Mouse (Mus musculus) ZHBTc4 (cell line): ENCODE results near the gene Mst1r.

ENCODE experiments used
- DNase-seq: peaks from one replicate; pipeline ENCODE4 v3.0.0-alpha.2; 2011; ENCODE audit warnings: low read depth, low spot score

The Mst1r gene

DNA sequence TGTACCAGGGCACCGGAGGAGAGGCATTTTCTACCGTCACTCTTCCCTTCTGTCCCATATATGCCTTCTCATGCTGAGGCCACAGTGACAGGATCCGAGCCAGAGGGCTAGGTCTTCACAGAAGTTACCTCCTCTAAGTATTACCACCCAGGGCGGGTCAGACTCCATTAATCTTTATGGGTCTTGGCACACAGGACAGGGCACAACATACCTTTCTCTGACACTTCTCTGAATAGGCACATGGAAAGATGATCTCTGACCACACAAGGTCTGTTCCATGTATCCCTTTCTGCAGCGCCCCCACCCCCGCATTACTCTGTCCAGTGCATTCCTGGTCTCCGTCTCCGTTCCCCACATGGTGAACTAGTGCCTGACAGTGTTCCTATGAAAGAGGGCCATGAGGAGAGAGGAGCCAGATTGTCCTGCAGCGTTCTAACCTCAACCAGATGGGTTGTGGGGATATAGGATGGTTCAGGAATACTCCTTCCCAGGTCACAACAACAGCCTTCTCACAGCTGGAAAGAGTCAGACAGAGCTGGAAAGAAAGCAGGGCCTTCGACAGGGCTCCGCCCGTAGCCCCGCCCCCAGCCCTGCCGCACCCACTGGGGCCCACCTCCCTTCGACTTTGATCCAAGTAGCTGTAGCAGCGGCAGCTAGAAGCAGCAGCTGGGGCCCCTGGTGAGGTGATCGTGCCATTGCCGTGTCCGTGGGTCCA is at the start of gene Mst1r:
TSS of gene Mst1r (plus strand) at position 622 of the 715 bp plus-strand sequence.
- peak; percentile 91 for DNase-seq

DNA sequence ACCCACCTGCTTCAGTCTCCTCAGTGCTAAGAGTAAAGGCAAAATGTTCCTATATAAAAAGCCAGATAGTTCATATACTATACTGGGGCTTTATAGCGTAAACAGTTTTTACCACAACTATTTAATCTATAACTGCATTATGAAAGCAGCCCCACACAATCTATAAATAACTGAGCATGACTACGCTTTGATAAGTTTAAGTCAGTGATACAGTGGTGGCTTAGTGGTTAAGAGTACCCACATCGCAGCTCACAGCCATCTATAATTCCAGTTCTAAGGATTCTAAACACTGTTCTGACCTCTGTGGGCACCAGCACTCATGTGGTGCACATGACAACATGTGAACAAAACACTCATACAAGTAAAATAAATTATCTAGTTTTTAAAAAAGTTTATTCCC is 48.3 kb upstream of the Mst1r start:
- no peak for DNase-seq

DNA sequence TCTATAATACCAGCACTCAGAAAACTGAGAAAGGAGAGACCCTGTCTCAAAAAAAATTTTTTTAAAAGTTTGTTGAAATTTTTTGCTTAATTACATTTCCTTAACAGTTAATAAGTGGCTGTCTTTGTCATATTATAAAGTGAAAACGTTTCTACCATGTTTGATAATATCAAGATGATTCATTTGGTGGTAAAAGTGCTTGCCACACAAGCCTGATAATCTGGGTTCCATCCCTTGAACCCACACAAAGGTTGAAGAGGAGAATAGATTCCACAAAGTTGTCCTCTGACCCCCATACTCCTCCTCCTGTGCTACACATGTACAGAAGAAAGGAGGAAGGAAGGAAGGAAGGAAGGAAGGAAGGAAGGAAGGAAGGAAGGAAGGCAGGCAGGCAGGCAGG is 42.2 kb upstream of the Mst1r start:
- no peak for DNase-seq

DNA sequence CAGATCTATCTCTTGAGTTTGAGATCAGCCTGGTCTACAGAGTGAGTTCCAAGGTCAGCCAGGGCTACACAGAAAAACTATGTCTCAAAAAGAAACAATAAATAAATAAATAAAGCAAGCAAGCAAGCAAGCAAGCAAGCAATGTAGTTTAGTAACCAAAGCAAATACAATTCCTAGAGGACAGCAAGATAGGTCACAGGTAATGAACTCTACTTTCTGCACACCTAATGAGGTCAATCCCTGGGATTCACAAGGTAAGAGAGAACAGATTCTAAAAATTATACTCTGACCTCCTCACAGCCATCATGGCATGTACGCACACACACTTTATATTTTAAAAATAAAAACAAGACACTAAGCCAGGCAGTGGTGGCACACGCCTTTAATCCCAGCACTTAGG is 40.6 kb upstream of the Mst1r start:
- peak; percentile 26 for DNase-seq

DNA sequence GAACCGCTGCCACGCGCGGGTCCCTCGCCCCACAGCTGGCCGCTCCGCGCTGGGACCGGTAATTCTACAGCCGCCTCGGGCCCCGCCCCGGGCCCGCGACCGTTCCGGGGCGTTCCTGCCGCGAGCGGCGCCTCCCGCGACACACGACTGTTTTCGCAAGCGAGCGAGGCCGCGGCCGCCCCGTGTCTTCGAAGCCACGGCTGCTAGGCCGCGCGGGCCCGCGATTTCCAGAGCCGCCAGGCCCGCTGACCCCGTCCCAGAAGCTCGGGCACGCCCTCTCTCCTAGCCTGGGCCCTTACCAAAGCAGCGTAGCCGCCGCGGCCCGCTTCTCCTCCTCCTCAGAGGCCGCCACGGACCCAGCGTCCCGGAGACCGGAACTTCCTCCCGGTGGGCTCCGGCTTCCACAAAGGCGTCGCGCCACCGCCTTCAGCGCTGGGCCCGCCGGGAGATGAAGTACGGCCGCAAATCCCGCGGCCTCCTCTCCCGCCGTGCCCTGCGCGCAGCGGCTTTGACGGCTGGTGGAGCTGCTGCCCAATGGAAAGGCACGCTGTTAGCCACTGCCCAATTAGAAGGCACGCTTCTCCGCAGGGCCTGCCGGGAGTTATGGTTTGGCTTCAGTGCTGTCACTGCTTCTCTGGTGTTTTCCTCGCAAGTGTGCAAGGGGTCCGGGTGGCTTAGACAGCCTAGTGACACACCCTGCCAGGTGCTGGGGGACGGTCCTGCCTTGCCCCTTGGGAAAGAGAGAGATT is 34.1 kb upstream of the Mst1r start:
- DNase-seq = peak; percentile 97

DNA sequence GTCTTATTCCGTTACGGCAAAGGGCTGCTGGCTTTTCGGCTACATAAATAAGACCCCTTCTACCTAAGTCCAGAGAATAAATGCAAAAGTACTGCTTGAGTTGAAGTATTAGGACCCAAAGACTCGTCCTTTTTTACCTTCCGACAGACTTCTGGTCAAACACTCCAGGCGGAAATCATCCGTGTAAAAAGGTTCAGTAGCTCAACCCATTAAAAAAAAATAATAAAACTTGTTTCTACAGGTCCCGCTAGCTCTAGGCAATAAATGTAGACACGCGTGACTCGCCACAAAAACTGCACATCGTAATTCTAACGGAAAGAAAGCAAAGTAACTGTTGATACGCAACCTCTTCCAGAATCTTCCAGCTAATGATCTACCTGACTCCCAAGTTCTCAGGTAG is 33.5 kb upstream of the Mst1r start, which contains the start of gene Rbm6:
TSS of gene Rbm6 (minus strand) at position 101 of the 400 bp plus-strand sequence.
- no peak for DNase-seq

- no peak for DNase-seq
Measured at GRCm38 (mm10) chr9:107880411-107880810, 26.3 kb upstream of the Mst1r start.

GRCm38 (mm10) chr9:107887804-107888266 is 18.8 kb upstream of the Mst1r start, which contains the start of gene Mon1a:
TSS of gene Mon1a (plus strand) at chr9:107888151.
- DNase-seq = peak; percentile 93

GRCm38 (mm10) chr9:107888267-107888850 is 18.3 kb upstream of the Mst1r start:
- peak; percentile 73 for DNase-seq

DNA sequence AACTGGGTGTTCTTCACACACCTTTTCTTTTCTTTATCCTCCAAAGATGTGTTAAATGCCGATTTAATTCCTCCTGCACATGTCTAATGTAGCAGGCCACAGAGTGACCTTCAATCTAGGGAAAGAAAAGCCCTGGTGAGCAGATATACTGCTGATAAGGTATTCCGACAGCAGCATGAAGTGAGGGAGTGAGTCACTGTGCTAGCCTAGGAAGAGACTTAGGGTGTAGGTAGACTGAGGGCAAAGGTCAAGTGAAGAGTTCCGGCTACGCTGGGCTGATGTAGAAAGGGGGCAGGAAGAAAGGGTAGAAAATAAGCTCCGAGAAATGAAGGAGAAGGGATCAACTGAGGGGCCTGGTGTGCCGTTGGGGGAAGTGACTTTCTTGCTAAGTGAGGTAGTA is 16.4 kb upstream of the Mst1r start:
- no peak for DNase-seq

- DNase-seq = peak; percentile 70
Measured at GRCm38 (mm10) chr9:107891023-107891422, 15.7 kb upstream of the Mst1r start.

- no peak for DNase-seq
Measured at GRCm38 (mm10) chr9:107898563-107898962, 8.1 kb upstream of the Mst1r start.

DNA sequence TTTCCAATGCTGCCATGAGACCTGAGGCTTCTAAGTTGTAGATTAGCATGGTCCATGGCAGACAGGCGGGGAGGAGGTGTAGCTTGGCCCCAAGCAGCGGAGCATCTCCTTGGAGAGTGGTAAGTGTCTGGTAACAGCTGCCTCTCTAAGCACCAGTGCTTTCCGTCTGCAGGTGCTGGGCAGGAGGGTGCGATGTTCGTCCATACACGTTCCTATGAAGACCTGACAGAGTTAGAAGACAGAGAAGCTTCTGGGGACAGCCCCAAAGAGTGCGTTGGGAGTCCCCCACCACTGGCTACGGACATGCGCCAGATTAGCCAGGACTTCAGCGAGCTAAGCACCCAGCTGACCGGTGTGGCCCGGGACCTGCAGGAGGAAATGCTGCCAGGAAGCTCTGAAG is 6.8 kb upstream of the Mst1r start:
- no peak for DNase-seq

GRCm38 (mm10) chr9:107900840-107901626 is 5.6 kb upstream of the Mst1r start:
- DNase-seq = peak; percentile 97

GRCm38 (mm10) chr9:107901627-107901914 is 5.1 kb upstream of the Mst1r start:
- DNase-seq = no peak

DNA sequence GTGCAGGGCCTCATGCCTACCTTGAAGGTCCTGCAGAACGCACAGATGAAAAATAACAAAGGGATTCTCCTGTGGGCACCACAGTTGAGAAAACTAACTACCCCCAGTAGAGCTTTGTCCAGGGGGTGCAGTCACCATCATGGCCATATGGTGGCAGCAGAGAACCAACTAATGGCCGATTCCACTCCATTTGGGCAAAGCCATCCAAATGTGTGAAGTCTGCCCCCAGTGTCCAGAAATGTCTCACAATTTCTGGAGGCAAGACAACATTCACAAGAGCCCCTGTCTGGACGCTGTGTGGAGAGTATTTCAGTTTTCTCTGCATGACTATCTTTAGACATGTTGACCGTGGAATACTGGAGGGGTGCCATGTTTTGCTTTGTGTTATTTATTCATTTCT is 1.9 kb upstream of the Mst1r start:
- DNase-seq = peak; percentile 92

- no peak for DNase-seq
Measured at GRCm38 (mm10) chr9:107906967-107907800, 511 bp downstream of the Mst1r start.

GRCm38 (mm10) chr9:107907801-107908120 is 1.1 kb downstream of the Mst1r start:
- no peak for DNase-seq

DNA sequence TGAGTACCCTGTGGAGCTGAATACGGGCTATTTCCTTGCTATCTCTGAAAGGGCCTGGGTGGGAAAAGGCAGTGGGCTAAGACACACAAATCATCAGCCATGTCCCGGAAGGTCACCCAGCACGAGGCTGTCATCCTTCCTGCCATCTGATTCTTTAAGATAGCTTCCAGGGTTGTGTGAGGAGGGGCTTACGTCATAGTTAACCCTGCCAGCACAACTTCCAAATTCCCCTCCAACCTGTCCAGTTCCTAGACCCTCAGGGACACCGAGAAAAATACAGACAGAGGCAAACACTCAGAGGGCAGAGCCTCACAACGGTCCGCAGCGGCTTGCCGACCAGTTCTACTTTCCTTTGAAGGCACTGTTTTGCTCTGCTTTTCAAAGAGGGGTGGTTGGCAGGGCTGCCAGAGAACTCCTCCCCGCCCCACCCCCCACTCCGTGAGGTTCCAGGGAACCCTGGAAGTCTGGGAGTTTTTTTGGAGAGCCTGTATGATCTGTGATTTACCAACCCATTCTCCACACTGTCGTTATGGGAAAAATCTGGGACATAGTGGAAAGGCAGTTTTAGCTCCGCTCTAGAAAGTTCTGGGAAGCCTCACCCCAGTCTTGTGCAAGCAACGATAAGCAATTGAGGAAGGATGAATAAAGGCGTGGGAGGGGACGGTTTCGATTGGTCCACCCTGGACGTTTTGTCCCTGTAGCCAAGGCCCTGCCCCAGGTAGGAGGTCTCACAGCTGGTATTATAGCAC is 1.9 kb downstream of the Mst1r start:
- DNase-seq = no peak

DNA sequence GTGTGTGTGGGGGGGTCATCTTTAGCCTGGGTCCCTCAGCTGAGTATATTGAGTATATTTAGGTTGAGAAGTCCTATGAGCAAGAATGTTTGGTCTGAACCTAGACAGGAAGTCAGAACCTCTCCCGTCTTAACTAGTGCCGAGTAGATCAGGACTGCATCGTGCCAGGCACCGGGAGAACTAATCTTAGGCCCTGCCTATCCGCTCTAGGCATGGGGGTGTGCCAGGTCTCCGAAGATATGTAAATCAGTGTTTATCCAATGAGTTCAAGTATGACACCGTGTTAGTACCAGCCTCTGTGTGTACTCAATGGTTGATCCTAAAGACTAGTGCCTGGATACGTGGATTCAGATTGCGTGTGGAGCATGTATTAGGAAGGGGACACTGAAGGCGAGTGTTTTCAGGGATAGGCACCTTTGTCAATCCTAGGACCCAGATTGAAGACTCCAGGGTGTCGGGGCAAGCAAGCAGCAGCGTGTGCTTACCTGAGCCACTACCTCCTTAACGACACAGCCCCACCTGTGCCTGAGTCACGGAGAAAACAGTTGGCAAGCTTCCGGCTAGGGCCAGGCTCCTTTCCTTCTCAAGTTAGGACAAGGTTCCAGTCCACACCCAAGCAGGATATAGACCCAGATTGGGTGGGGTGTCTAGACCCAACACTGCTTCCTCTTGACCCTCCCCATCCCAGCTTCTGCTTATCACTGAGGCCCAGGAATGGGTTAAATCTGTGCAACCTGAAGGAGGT is 3.5 kb downstream of the Mst1r start:
- no peak for DNase-seq
